Mouse (Mus musculus): ENCODE measurements around the gene Psat1. TPM values are rescaled to one million over a fixed set of nuclear protein-coding genes. Genes with fewer than 3 reads are reported as not detected.

Psat1 gene
- polyA plus RNA-seq, 1 experiment from 2014 or later: 121 TPM

- Histone ChIP-seq H3K27me3 (replicated peaks; ENCODE audit: control insufficient read depth, insufficient read depth, low read length) (no peaks in the 10 kb centered on the region), H3K9me3 (ENCODE audit: control insufficient read depth, low read length) (no peaks in the 10 kb centered on the region), H3K4me1 (ENCODE audit: control insufficient read depth, insufficient read depth, low read length) (no peaks in the 10 kb centered on the region), H3K36me3 (ENCODE audit: control insufficient read depth, insufficient read depth, low read length) (no peaks in the 10 kb centered on the region), H3K27ac (replicated peaks; ENCODE audit: low read depth, low read length) (no peak overlapping the region), H3K4me3 (ENCODE audit: low read depth, low read length) (no peak overlapping the region), H3K9ac (ENCODE audit: low read depth, low read length) (no peak overlapping the region), H3K4me2 (ENCODE audit: low read depth, low read length) (no peak overlapping the region)
- DNase-seq (ENCODE audit: low spot score): no peak
- 94% methylated on average over 4 of the region's 4 CpGs for WGBS
- no peak for ATAC-seq (ENCODE audit: low read depth)
Measured at GRCm38 (mm10) chr19:15892146-15892545, 55.0 kb downstream of the Psat1 start.

GRCm38 (mm10) chr19:15888466-15888865, 58.7 kb downstream of the Psat1 start:
- no peak for DNase-seq (ENCODE audit: low spot score)
- no peak for ATAC-seq (ENCODE audit: low read depth)
- H3K9me3 ChIP-seq (ENCODE audit: control insufficient read depth, low read length): no peaks in the 10 kb centered on the region
- no peak overlapping the region for H3K4me2 ChIP-seq (ENCODE audit: low read depth, low read length)
- no peak overlapping the region for H3K4me3 ChIP-seq (ENCODE audit: low read depth, low read length)
- H3K27ac ChIP-seq (replicated peaks; ENCODE audit: low read depth, low read length): no peak overlapping the region
- H3K27me3 ChIP-seq (replicated peaks; ENCODE audit: control insufficient read depth, insufficient read depth, low read length): no peaks in the 10 kb centered on the region
- H3K4me1 ChIP-seq (ENCODE audit: control insufficient read depth, insufficient read depth, low read length): no peaks in the 10 kb centered on the region
- WGBS: 88% methylated on average over 4 of the region's 4 CpGs
- H3K9ac ChIP-seq (ENCODE audit: low read depth, low read length): no peak overlapping the region
- H3K36me3 ChIP-seq (ENCODE audit: control insufficient read depth, insufficient read depth, low read length): no peaks in the 10 kb centered on the region

- H3K4me2 ChIP-seq (ENCODE audit: low read depth, low read length): no peak overlapping the region
- WGBS: 82% methylated on average over 10 of the region's 11 CpGs
- H3K9ac ChIP-seq (ENCODE audit: low read depth, low read length): no peak overlapping the region
- no peaks in the 10 kb centered on the region for H3K9me3 ChIP-seq (ENCODE audit: control insufficient read depth, low read length)
- no peak overlapping the region for H3K4me3 ChIP-seq (ENCODE audit: low read depth, low read length)
- no peak for DNase-seq (ENCODE audit: low spot score)
- H3K27me3 ChIP-seq (replicated peaks; ENCODE audit: control insufficient read depth, insufficient read depth, low read length): no peaks in the 10 kb centered on the region
- ATAC-seq (ENCODE audit: low read depth): no peak
- no peaks in the 10 kb centered on the region for H3K4me1 ChIP-seq (ENCODE audit: control insufficient read depth, insufficient read depth, low read length)
- H3K27ac ChIP-seq (replicated peaks; ENCODE audit: low read depth, low read length): no peak overlapping the region
- H3K36me3 ChIP-seq (ENCODE audit: control insufficient read depth, insufficient read depth, low read length): no peaks in the 10 kb centered on the region
Measured at GRCm38 (mm10) chr19:15882705-15883426, 64.3 kb downstream of the Psat1 start.

GRCm38 (mm10) chr19:15880731-15881130, 66.4 kb downstream of the Psat1 start:
- Histone ChIP-seq H3K4me3 (ENCODE audit: low read depth, low read length) (no peak overlapping the region), H3K27ac (replicated peaks; ENCODE audit: low read depth, low read length) (no peak overlapping the region), H3K9ac (ENCODE audit: low read depth, low read length) (no peak overlapping the region), H3K4me1 (ENCODE audit: control insufficient read depth, insufficient read depth, low read length) (no peaks in the 10 kb centered on the region), H3K27me3 (replicated peaks; ENCODE audit: control insufficient read depth, insufficient read depth, low read length) (no peaks in the 10 kb centered on the region), H3K36me3 (ENCODE audit: control insufficient read depth, insufficient read depth, low read length) (no peaks in the 10 kb centered on the region), H3K4me2 (ENCODE audit: low read depth, low read length) (no peak overlapping the region), H3K9me3 (ENCODE audit: control insufficient read depth, low read length) (no peaks in the 10 kb centered on the region)
- ATAC-seq (ENCODE audit: low read depth): no peak
- peak; percentile 49 for DNase-seq (ENCODE audit: low spot score)
- WGBS: 67% methylated on average over 8 of the region's 8 CpGs

- no peaks in the 10 kb centered on the region for H3K9me3 ChIP-seq (ENCODE audit: control insufficient read depth, low read length)
- H3K4me3 ChIP-seq (ENCODE audit: low read depth, low read length): no peak overlapping the region
- ATAC-seq (ENCODE audit: low read depth) (no peak), DNase-seq (ENCODE audit: low spot score) (no peak)
- no peak overlapping the region for H3K4me2 ChIP-seq (ENCODE audit: low read depth, low read length)
- no peak overlapping the region for H3K9ac ChIP-seq (ENCODE audit: low read depth, low read length)
- 88% methylated on average over 5 of the region's 5 CpGs for WGBS
- H3K27me3 ChIP-seq (replicated peaks; ENCODE audit: control insufficient read depth, insufficient read depth, low read length): no peaks in the 10 kb centered on the region
- no peaks in the 10 kb centered on the region for H3K36me3 ChIP-seq (ENCODE audit: control insufficient read depth, insufficient read depth, low read length)
- no peak overlapping the region for H3K27ac ChIP-seq (replicated peaks; ENCODE audit: low read depth, low read length)
- H3K4me1 ChIP-seq (ENCODE audit: control insufficient read depth, insufficient read depth, low read length): no peaks in the 10 kb centered on the region
Measured at GRCm38 (mm10) chr19:15879271-15879670, 67.9 kb downstream of the Psat1 start.

GRCm38 (mm10) chr19:15868865-15869698, 78.1 kb downstream of the Psat1 start:
- H3K27me3 ChIP-seq (replicated peaks; ENCODE audit: control insufficient read depth, insufficient read depth, low read length): no peaks in the 10 kb centered on the region
- H3K9ac ChIP-seq (ENCODE audit: low read depth, low read length): no peak overlapping the region
- H3K4me3 ChIP-seq (ENCODE audit: low read depth, low read length): no peak overlapping the region
- H3K36me3 ChIP-seq (ENCODE audit: control insufficient read depth, insufficient read depth, low read length): no peaks in the 10 kb centered on the region
- ATAC-seq (ENCODE audit: low read depth) (no peak), DNase-seq (ENCODE audit: low spot score) (peak; percentile 64)
- WGBS: 21% methylated on average over 7 of the region's 7 CpGs
- H3K4me2 ChIP-seq (ENCODE audit: low read depth, low read length): no peak overlapping the region
- H3K4me1 ChIP-seq (ENCODE audit: control insufficient read depth, insufficient read depth, low read length): 0 out of 2 replicates have a peak, but pooled peaks cover 4% of the 10 kb centered on the region
- H3K9me3 ChIP-seq (ENCODE audit: control insufficient read depth, low read length): no peaks in the 10 kb centered on the region
- H3K27ac ChIP-seq (replicated peaks; ENCODE audit: low read depth, low read length): no peak overlapping the region

- Histone ChIP-seq H3K27ac (replicated peaks; ENCODE audit: low read depth, low read length) (no peak overlapping the region), H3K4me1 (ENCODE audit: control insufficient read depth, insufficient read depth, low read length) (0 out of 2 replicates have a peak, but pooled peaks cover 4% of the 10 kb centered on the region), H3K4me3 (ENCODE audit: low read depth, low read length) (no peak overlapping the region), H3K9ac (ENCODE audit: low read depth, low read length) (no peak overlapping the region), H3K27me3 (replicated peaks; ENCODE audit: control insufficient read depth, insufficient read depth, low read length) (no peaks in the 10 kb centered on the region), H3K9me3 (ENCODE audit: control insufficient read depth, low read length) (no peaks in the 10 kb centered on the region), H3K4me2 (ENCODE audit: low read depth, low read length) (no peak overlapping the region), H3K36me3 (ENCODE audit: control insufficient read depth, insufficient read depth, low read length) (no peaks in the 10 kb centered on the region)
- 66% methylated on average over 4 of the region's 4 CpGs for WGBS
- DNase-seq (ENCODE audit: low spot score): no peak
- ATAC-seq (ENCODE audit: low read depth): no peak
Measured at GRCm38 (mm10) chr19:15866851-15867250, 80.3 kb downstream of the Psat1 start.

- no peaks in the 10 kb centered on the region for H3K36me3 ChIP-seq (ENCODE audit: control insufficient read depth, insufficient read depth, low read length)
- H3K27me3 ChIP-seq (replicated peaks; ENCODE audit: control insufficient read depth, insufficient read depth, low read length): no peaks in the 10 kb centered on the region
- ATAC-seq (ENCODE audit: low read depth) (no peak), DNase-seq (ENCODE audit: low spot score) (no peak)
- WGBS: 71% methylated on average over 1 of the region's 1 CpGs
- H3K27ac ChIP-seq (replicated peaks; ENCODE audit: low read depth, low read length): no peak overlapping the region
- H3K4me3 ChIP-seq (ENCODE audit: low read depth, low read length): no peak overlapping the region
- 0 out of 2 replicates have a peak, but pooled peaks cover 4% of the 10 kb centered on the region for H3K4me1 ChIP-seq (ENCODE audit: control insufficient read depth, insufficient read depth, low read length)
- no peaks in the 10 kb centered on the region for H3K9me3 ChIP-seq (ENCODE audit: control insufficient read depth, low read length)
- H3K4me2 ChIP-seq (ENCODE audit: low read depth, low read length): no peak overlapping the region
- no peak overlapping the region for H3K9ac ChIP-seq (ENCODE audit: low read depth, low read length)
Measured at GRCm38 (mm10) chr19:15866126-15866525, 81.0 kb downstream of the Psat1 start.
